Mouse (Mus musculus) E14TG2a.4 (cell line): ENCODE measurements around the gene Mad1l1.

ENCODE experiments used
- CTCF ChIP-seq: conservative IDR thresholded peaks from 2 replicates; pipeline ENCODE4 v1.5.1; 2014; ENCODE audit warnings: low read length
- NANOG ChIP-seq: IDR thresholded peaks from 2 replicates; pipeline ENCODE4 v1.6.1; 2014; ENCODE audit warnings: borderline replicate concordance, low read length, mixed read lengths
- POU5F1 ChIP-seq: IDR thresholded peaks from 2 replicates; pipeline ENCODE4 v1.6.1; 2014; ENCODE audit warnings: low read length, borderline replicate concordance

DNA sequence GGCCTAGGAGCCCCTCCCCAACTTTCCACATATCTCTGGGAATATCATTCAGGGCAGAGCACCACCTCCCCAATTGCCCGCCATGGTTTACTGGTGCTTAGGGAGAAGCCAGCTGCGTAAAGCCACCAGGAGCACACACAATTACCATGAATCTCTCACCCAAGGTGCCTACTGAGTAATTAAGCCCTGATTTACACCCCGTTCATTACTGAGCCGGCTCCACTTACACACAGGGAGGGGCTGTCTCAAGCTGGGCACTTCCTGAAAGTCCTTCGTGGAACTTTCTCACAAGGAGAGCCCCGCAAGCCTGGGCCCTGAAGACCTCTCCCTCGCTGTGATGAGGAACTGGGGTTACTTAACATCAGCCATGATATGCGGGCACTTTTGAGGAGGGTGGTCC is 254.6 kb downstream of the Mad1l1 start:
- no peak for TF ChIP-seq CTCF
- no peak for TF ChIP-seq POU5F1
- no peak for TF ChIP-seq NANOG
